Comparison of ENCODE assay signal across 10 mouse cellular contexts in genomic region chr2:32429215-32429891, GRCm38 (mm10). TPM values are rescaled to one million over a fixed set of nuclear protein-coding genes. Genes with fewer than 3 reads are reported as not detected.
A peak's percentile ranks its signal among the peaks of the same experiment; 100 is the strongest.
DNase-seq lines count a peak whose midpoint lies in the region; ATAC-seq and TF ChIP-seq lines count a peak whose summit lies in the region.
"Had no signal": no experiment of that assay in that cellular context is flagged by ENCODE, and none has a peak within 500 bp of the region (broad histone marks: within the 10 kb centered on the region; RNA-seq: fewer than 3 reads in every experiment).

No protein-coding gene starts in this region.

- H3K27me3 ChIP-seq in kidney, embryonic 14.5 days (ENCODE audit: control insufficient read depth, insufficient read depth, low read length) = no peaks in the 10 kb centered on the region
- H3K27me3 ChIP-seq in embryonic facial prominence, embryonic 15.5 days = no peaks in the 10 kb centered on the region
- H3K27me3 ChIP-seq in intestine, embryonic 16.5 days (replicated peaks; ENCODE audit: control insufficient read depth, insufficient read depth, low read length) = no peaks in the 10 kb centered on the region
- H3K27me3 ChIP-seq in midbrain, postnatal 0 days (ENCODE audit: insufficient read depth, low read length) = no peaks in the 10 kb centered on the region

- no peaks in the 10 kb centered on the region for H3K9me3 ChIP-seq in kidney, embryonic 14.5 days (ENCODE audit: control insufficient read depth, low read length)
- no peaks in the 10 kb centered on the region for H3K9me3 ChIP-seq in embryonic facial prominence, embryonic 15.5 days (replicated peaks)
- H3K9me3 ChIP-seq in intestine, embryonic 16.5 days (ENCODE audit: control insufficient read depth, low read length) = no peaks in the 10 kb centered on the region
- H3K9me3 ChIP-seq in midbrain, postnatal 0 days (ENCODE audit: low read length) = no peaks in the 10 kb centered on the region

- H3K4me2 ChIP-seq in kidney, embryonic 14.5 days (replicated peaks; ENCODE audit: low read depth, low read length) = peak overlapping the region; percentile 31
- peak overlapping the region; percentile 28; the same call in 1 of the 2 replicates for H3K4me2 ChIP-seq in embryonic facial prominence, embryonic 15.5 days (replicated peaks)
- no peak overlapping the region; the same call in 1 of the 2 replicates for H3K4me2 ChIP-seq in intestine, embryonic 16.5 days (ENCODE audit: low read depth, low read length)
- peak overlapping the region; percentile 87 for H3K4me2 ChIP-seq in midbrain, postnatal 0 days (ENCODE audit: low read depth, low read length, poor library complexity, severe bottlenecking)

- H3K4me1 ChIP-seq in kidney, embryonic 14.5 days (ENCODE audit: control insufficient read depth, insufficient read depth, low read length) = peaks cover 38% of the 10 kb centered on the region
- peaks cover 64% of the 10 kb centered on the region for H3K4me1 ChIP-seq in embryonic facial prominence, embryonic 15.5 days
- peaks cover 55% of the 10 kb centered on the region for H3K4me1 ChIP-seq in intestine, embryonic 16.5 days (ENCODE audit: control insufficient read depth, insufficient read depth, low read length)
- H3K4me1 ChIP-seq in midbrain, postnatal 0 days (ENCODE audit: insufficient read depth, low read length) = peaks cover 25% of the 10 kb centered on the region

- ATAC-seq in kidney, embryonic 14.5 days (ENCODE audit: low FRiP score, low TSS enrichment) = no peak
- no peak for ATAC-seq in embryonic facial prominence, embryonic 15.5 days (ENCODE audit: insufficient number of reproducible peaks, low FRiP score, low TSS enrichment, low read depth)
- no peak for ATAC-seq in intestine, embryonic 16.5 days
- ATAC-seq in midbrain, postnatal 0 days (ENCODE audit: low FRiP score) = no peak
- no peak for ATAC-seq in erythroid progenitor cell, adult 5-6 weeks (replicated peaks; ENCODE audit: low FRiP score, poor library complexity, severe bottlenecking)

- no peaks in the 10 kb centered on the region for H3K36me3 ChIP-seq in kidney, embryonic 14.5 days (ENCODE audit: control insufficient read depth, insufficient read depth, low read length)
- no peaks in the 10 kb centered on the region for H3K36me3 ChIP-seq in embryonic facial prominence, embryonic 15.5 days
- H3K36me3 ChIP-seq in intestine, embryonic 16.5 days (ENCODE audit: control insufficient read depth, insufficient read depth, low read length) = no peaks in the 10 kb centered on the region
- no peaks in the 10 kb centered on the region for H3K36me3 ChIP-seq in midbrain, postnatal 0 days (ENCODE audit: insufficient read depth, low read length)

- WGBS in kidney, embryonic 14.5 days = 65% methylated on average over 4 of the region's 4 CpGs
- WGBS in embryonic facial prominence, embryonic 15.5 days = 71% methylated on average over 4 of the region's 4 CpGs
- WGBS in intestine, embryonic 16.5 days = 74% methylated on average over 4 of the region's 4 CpGs
- WGBS in midbrain, postnatal 0 days = 57% methylated on average over 4 of the region's 4 CpGs

- no peak for TF ChIP-seq CTCF in midbrain, postnatal 0 days (IDR thresholded peaks at IDR 0.05)

- no peak for DNase-seq in kidney, postnatal 4 days
- DNase-seq in midbrain, postnatal 0 days (ENCODE audit: low spot score) = no peak
- DNase-seq in embryo, embryonic 10.5 days (ENCODE audit: low spot score) = no peak
- DNase-seq in cerebellum, adult 9-11 months = no peak
- DNase-seq: lung, adult 18-20 months had no signal

- H3K9ac ChIP-seq in kidney, embryonic 14.5 days (ENCODE audit: low read depth, low read length) = no peak overlapping the region
- no peak overlapping the region for H3K9ac ChIP-seq in embryonic facial prominence, embryonic 15.5 days
- H3K9ac ChIP-seq in intestine, embryonic 16.5 days (ENCODE audit: low read depth, low read length) = peak overlapping the region; percentile 12; the same call in 1 of the 2 replicates
- peak overlapping the region; percentile 63 for H3K9ac ChIP-seq in midbrain, postnatal 0 days (replicated peaks; ENCODE audit: low read length, poor library complexity, severe bottlenecking)

- H3K4me3 ChIP-seq in kidney, embryonic 14.5 days (ENCODE audit: low read length) = no peak overlapping the region
- no peak overlapping the region for H3K4me3 ChIP-seq in embryonic facial prominence, embryonic 15.5 days (replicated peaks)
- H3K4me3 ChIP-seq in intestine, embryonic 16.5 days (ENCODE audit: low read length) = no peak overlapping the region
- H3K4me3 ChIP-seq in midbrain, postnatal 0 days (ENCODE audit: low read depth, low read length) = peak overlapping the region; percentile 61
- H3K4me3 ChIP-seq: erythroblast, embryonic 14.5 days had no signal

- peak overlapping the region; percentile 71; the same call in 1 of the 2 replicates for H3K27ac ChIP-seq in kidney, embryonic 14.5 days (ENCODE audit: low read depth, low read length)
- peak overlapping the region; percentile 84 for H3K27ac ChIP-seq in embryonic facial prominence, embryonic 15.5 days (replicated peaks)
- H3K27ac ChIP-seq in intestine, embryonic 16.5 days (ENCODE audit: low read length) = peak overlapping the region; percentile 67; the same call in 1 of the 2 replicates
- peak overlapping the region; percentile 82 for H3K27ac ChIP-seq in midbrain, postnatal 0 days (ENCODE audit: low read depth, low read length)

RNA-seq across cellular contexts. Expression of gene Naif1, which starts 20.9 kb away (rescaled TPM):
- 6.4 and 6.8 TPM in 2 replicates for polyA plus RNA-seq in kidney, embryonic 14.5 days (2014; fragmentation: Nextera tagmentation; extraction: Ambion mirVana)
- polyA plus RNA-seq in embryonic facial prominence, embryonic 15.5 days (2015; fragmentation: Nextera tagmentation; extraction: Ambion mirVana) = 6.2 and 6.5 TPM in 2 replicates
- polyA plus RNA-seq in intestine, embryonic 16.5 days (2015; fragmentation: Nextera tagmentation; extraction: Ambion mirVana) = 5.1 and 5.3 TPM in 2 replicates
- total RNA-seq in midbrain, postnatal 0 days (2014; rRNA removed) = 2.4 and 3.2 TPM in 2 replicates
- polyA plus RNA-seq in midbrain, postnatal 0 days (2015; fragmentation: Nextera tagmentation; extraction: Ambion mirVana) = 3.0 and 3.2 TPM in 2 replicates
- 4.0 TPM in 1 of 2 replicates, not detected in the other for total RNA-seq in erythroid progenitor cell, adult 5-6 weeks (2015; ENCODE audit: low replicate concordance)
- 0.23 and 2.1 TPM in 2 replicates for total RNA-seq in erythroid progenitor cell, adult 5-6 weeks (2017; ENCODE audit: low replicate concordance)

RNA-seq across cellular contexts. Expression of gene Slc25a25, which starts 21.9 kb away (rescaled TPM):
- polyA plus RNA-seq in kidney, embryonic 14.5 days (2014; fragmentation: Nextera tagmentation; extraction: Ambion mirVana) = 10.7 and 14.8 TPM in 2 replicates
- 20.8 and 22.1 TPM in 2 replicates for polyA plus RNA-seq in embryonic facial prominence, embryonic 15.5 days (2015; fragmentation: Nextera tagmentation; extraction: Ambion mirVana)
- polyA plus RNA-seq in intestine, embryonic 16.5 days (2015; fragmentation: Nextera tagmentation; extraction: Ambion mirVana) = 19.3 and 19.9 TPM in 2 replicates
- total RNA-seq in midbrain, postnatal 0 days (2014; rRNA removed) = 60.6 and 69.2 TPM in 2 replicates
- polyA plus RNA-seq in midbrain, postnatal 0 days (2015; fragmentation: Nextera tagmentation; extraction: Ambion mirVana) = 52.0 and 53.4 TPM in 2 replicates
- 5.4 and 7.2 TPM in 2 replicates for total RNA-seq in erythroid progenitor cell, adult 5-6 weeks (2015; ENCODE audit: low replicate concordance)
- 14.8 and 19.0 TPM in 2 replicates for total RNA-seq in erythroid progenitor cell, adult 5-6 weeks (2017; ENCODE audit: low replicate concordance)

RNA-seq across cellular contexts. Expression of gene Ptges2, which starts 33.7 kb away (rescaled TPM):
- polyA plus RNA-seq in kidney, embryonic 14.5 days (2014; fragmentation: Nextera tagmentation; extraction: Ambion mirVana) = 32.2 and 36.4 TPM in 2 replicates
- 28.3 and 29.8 TPM in 2 replicates for polyA plus RNA-seq in embryonic facial prominence, embryonic 15.5 days (2015; fragmentation: Nextera tagmentation; extraction: Ambion mirVana)
- 49.1 and 49.8 TPM in 2 replicates for polyA plus RNA-seq in intestine, embryonic 16.5 days (2015; fragmentation: Nextera tagmentation; extraction: Ambion mirVana)
- 33.3 and 41.1 TPM in 2 replicates for total RNA-seq in midbrain, postnatal 0 days (2014; rRNA removed)
- 56.2 and 62.3 TPM in 2 replicates for polyA plus RNA-seq in midbrain, postnatal 0 days (2015; fragmentation: Nextera tagmentation; extraction: Ambion mirVana)
- 0.42 and 0.72 TPM in 2 replicates for total RNA-seq in erythroid progenitor cell, adult 5-6 weeks (2015; ENCODE audit: low replicate concordance)
- 0.51 TPM in 1 of 2 replicates, not detected in the other for total RNA-seq in erythroid progenitor cell, adult 5-6 weeks (2017; ENCODE audit: low replicate concordance)

RNA-seq across cellular contexts. Expression of gene Lcn2, which starts 41.3 kb away (rescaled TPM):
- 1.6 and 1.7 TPM in 2 replicates for polyA plus RNA-seq in kidney, embryonic 14.5 days (2014; fragmentation: Nextera tagmentation; extraction: Ambion mirVana)
- 5.6 and 6.5 TPM in 2 replicates for polyA plus RNA-seq in embryonic facial prominence, embryonic 15.5 days (2015; fragmentation: Nextera tagmentation; extraction: Ambion mirVana)
- 2.2 and 4.2 TPM in 2 replicates for polyA plus RNA-seq in intestine, embryonic 16.5 days (2015; fragmentation: Nextera tagmentation; extraction: Ambion mirVana)
- 0.57 TPM in 1 of 2 replicates, not detected in the other for total RNA-seq in midbrain, postnatal 0 days (2014; rRNA removed)
- 0.35 and 0.44 TPM in 2 replicates for polyA plus RNA-seq in midbrain, postnatal 0 days (2015; fragmentation: Nextera tagmentation; extraction: Ambion mirVana)
- 1,234 and 1,375 TPM in 2 replicates for total RNA-seq in erythroid progenitor cell, adult 5-6 weeks (2015; ENCODE audit: low replicate concordance)
- 165 and 167 TPM in 2 replicates for total RNA-seq in erythroid progenitor cell, adult 5-6 weeks (2017; ENCODE audit: low replicate concordance)

RNA-seq across cellular contexts. Expression of gene 1110008P14Rik, which starts 47.6 kb away (rescaled TPM):
- polyA plus RNA-seq in kidney, embryonic 14.5 days (2014; fragmentation: Nextera tagmentation; extraction: Ambion mirVana) = 50.1 and 52.0 TPM in 2 replicates
- 71.6 and 71.9 TPM in 2 replicates for polyA plus RNA-seq in embryonic facial prominence, embryonic 15.5 days (2015; fragmentation: Nextera tagmentation; extraction: Ambion mirVana)
- polyA plus RNA-seq in intestine, embryonic 16.5 days (2015; fragmentation: Nextera tagmentation; extraction: Ambion mirVana) = 44.2 and 45.8 TPM in 2 replicates
- total RNA-seq in midbrain, postnatal 0 days (2014; rRNA removed) = 336 and 450 TPM in 2 replicates
- 198 and 224 TPM in 2 replicates for polyA plus RNA-seq in midbrain, postnatal 0 days (2015; fragmentation: Nextera tagmentation; extraction: Ambion mirVana)
- total RNA-seq in erythroid progenitor cell, adult 5-6 weeks (2015; ENCODE audit: low replicate concordance) = 5.8 and 7.5 TPM in 2 replicates
- total RNA-seq in erythroid progenitor cell, adult 5-6 weeks (2017; ENCODE audit: low replicate concordance) = 3.7 and 7.2 TPM in 2 replicates

Comparison
In these comparisons a context has a peak if more than half of its experiments do, and no peak if none do; other contexts are left out.
1. H3K9ac ChIP-seq: peak in intestine, embryonic 16.5 days (single experiment) and midbrain, postnatal 0 days (single experiment); none in kidney, embryonic 14.5 days (single experiment) and embryonic facial prominence, embryonic 15.5 days (single experiment).
2. Peak in every context shown above with its lines, with median percentiles within 50 percentile points of each other: H3K27ac ChIP-seq.